Mouse (Mus musculus) olfactory bulb, adult 2 months (tissue): ENCODE data around the gene Ppp3ca.

Experiments used
- CTCF ChIP-seq: fragments of 200-500 bp; IDR thresholded peaks from 2 replicates; pipeline ENCODE4 v1.5.1; 2012; ENCODE audit warnings: low read depth, mild to moderate bottlenecking, low read length, moderate library complexity; ENCODE audit not compliant: insufficient read depth
- POLR2A ChIP-seq: fragments of 200-500 bp; IDR thresholded peaks from 2 replicates; pipeline ENCODE4 v1.6.1; 2012; ENCODE audit warnings: mild to moderate bottlenecking, low read depth, low read length, moderate library complexity; ENCODE audit not compliant: insufficient read depth

DNA sequence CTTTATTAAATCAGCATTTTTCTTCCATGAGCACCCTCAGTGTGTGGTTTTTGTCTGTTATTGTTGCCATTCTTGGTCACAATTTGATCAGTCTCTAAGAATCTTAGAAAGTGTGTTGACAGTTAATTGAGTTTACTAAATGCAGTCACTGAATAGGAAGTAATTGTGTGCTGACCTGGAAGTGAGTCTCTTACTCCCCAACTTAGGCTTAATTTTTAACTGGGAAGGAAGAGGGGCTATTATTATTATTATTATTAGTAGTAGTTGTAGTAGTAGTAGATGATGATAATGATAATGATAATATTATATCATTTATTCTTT is 79.5 kb downstream of the Ppp3ca start:
- TF ChIP-seq POLR2A (no peak), CTCF (no peak)
